Mouse (Mus musculus) neural tube, embryonic 10.5 days (tissue): ENCODE data around the gene Lamc2.

ENCODE experiments used
- DNase-seq: peaks from one replicate; pipeline ENCODE4 v3.0.0-alpha.2; 2017; ENCODE audit warnings: low spot score; ENCODE audit errors: extremely low spot score

Lamc2 gene

DNA sequence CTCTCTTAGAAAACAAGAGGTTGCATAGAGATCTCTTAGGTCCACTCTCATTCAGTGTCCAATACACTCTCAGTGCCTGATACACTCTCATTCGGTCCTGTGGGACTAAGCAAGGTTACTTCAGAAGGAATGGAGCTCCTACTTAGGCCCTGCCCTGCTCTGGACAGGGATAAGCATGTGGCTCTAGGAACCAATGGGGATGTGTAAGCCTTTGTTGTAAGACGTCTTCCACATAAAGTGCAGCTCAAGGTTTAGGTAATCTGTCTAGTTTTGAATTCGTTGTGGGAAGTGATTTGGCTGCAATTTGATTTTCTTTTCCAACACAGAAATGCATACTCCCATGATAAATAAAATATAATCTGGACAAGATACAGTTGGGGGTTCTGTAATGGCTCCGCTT lies 6.1 kb downstream of the Lamc2 start:
- no peak for DNase-seq

DNA sequence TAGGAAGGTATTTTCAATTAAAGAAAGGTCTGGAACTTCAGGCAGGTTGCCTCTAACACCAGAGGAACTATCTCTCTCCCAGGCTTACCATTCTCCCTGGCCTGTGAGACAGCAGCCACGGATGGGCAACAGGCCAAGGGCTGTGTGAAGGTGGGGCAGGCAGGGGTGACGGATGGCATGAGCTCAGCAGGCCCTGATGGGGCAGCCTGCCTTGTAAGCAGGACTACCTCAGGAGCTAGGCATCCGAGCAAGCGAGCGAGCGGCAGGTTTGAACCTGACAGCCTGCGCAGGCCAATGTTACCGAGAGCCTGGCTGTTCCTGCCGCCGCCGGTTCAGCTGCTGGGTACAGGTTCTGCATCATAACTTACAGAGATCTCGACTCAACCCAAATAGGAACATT lies 11.4 kb downstream of the Lamc2 start:
- no peak for DNase-seq

DNA sequence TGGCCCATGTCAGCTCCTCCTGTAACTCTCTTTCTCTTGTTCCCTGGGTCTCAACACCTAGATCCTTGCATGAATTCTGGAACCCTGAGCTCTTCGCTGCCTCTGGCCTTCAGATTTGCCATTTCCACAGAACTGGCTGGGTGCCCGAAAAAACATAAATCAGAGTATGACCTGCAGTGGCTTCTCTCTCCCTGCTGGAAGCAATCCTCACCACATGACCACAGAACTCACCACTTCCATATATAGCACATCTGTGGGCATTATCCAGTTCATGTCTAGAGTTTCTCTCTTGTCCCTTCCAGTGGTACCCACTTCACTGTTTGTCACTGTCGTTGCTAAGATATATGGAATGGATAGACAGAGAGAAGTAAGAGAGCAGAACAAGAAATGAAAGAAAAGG lies 13.0 kb downstream of the Lamc2 start:
- DNase-seq = no peak

DNA sequence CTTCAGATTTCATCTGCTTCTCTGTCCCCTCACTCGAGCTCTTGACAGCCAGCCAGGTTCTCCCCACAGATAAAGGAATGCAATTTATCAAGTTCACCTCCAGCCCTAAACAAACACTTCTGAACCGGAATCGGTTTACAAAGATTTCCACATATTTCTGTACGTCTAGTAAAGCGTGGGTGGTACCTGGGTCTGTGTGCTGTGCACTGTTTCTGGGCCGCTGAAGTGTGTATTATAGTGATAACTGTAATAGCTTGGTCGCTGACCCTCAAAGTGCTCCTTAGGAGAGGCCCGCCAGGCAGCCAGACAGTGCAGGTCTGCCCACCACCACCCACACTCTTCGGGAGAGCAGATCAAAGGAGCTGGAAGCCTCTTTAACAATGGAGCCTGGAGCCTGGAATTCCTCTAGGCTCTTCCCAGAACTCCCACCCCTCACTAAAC lies 13.9 kb downstream of the Lamc2 start:
- DNase-seq = peak; percentile 31

DNA sequence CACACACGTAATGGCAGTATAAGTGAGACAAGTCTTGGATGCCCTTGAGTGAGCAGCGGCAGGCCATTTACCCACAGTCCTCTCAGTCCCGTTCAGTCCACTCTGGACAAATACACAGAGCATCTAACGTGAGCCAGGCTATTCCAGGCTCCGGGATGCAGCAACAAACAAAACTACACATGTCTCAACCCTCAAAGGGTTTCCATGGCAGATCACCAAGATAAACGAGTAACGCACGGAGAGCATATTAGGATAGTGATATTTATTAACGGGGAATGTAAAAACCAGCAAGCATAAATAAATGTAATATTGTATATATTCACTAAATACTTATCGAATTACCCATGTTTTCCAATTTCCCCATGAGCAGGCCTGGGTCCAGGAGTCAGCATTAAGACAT lies 15.2 kb downstream of the Lamc2 start:
- no peak for DNase-seq

DNA sequence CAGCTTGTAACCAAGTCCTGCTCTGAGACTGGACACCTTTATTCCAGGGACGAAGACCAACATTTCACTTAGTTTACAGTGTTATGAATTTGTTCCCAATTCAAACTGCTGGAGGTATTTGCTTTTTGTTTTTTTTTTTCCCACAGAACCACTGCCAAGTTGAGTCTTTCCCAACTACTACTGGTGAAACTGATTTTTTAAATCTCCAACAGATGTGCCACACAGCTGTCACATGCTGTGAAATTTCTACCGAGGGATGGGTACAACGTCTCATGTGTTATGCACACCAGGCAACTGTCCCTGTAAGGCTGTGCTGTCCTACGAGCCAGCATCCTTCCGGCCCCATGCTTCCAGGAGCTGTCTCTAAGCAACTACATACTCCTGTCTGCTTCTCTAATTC lies 18.0 kb downstream of the Lamc2 start:
- no peak for DNase-seq

DNA sequence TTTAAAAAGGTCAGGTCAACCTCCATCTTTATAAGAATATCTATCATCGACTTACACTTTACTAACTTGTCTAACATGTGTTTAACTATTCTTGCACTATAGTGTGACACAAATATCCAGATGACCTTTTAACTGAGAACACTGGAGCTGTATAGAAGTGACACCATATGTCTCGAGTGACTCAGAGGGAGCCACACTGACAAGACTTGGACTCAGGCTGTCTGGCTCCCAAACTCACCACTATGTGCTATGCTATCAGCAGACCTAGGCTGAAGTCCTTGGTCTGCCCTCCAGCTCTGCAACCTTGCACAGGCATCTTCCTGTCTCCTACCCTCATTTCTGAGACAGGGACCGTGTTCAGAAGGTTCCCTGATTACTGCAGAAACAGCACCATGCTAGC lies 22.4 kb downstream of the Lamc2 start:
- DNase-seq = no peak

DNA sequence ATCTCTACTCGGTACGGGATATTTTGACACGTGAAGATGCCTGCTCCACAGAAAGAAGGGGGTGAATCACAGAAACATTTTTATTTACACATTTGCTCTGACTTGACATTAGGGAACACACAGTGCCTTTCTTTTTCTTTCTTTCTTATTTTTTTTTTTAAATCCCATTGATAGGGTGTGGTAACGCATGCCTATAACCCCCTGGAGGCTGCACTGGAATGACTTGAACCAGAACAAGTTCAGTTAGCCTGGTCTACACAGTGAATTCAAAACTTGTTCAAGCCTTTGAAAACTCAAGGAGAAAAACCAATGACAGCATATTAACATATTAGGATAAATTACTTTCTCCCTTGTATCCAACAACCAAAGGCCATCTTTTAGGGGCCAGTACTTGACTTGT lies 27.1 kb downstream of the Lamc2 start:
- DNase-seq = no peak

DNA sequence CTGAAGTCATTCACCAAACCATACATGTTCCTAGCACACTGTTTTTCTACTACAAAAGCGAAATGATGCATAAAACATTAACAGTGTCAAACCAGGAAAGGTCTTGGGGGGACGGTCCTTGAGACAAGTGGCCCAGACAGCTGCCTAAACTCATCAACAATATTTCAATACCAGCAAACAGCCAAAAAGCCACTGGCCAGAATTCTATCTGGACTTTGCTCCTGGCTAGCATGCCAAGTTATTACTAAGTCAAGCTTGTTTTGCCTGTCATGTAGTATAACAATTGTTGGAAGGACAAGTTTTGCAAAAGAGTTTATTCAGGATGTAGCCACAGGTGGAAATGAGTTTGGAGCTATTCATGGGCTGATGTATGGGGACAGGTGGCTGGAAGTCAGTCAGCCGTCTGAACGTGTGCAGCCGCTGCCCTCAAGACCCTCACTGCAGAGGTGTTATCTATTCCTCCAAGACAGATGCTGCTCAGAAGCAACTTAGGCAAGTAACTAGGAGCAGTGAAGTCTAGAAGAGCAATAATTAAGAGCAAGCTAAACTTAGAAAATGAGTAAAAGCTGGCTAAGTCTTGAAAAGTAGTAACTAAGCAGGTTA lies 29.1 kb downstream of the Lamc2 start:
- no peak for DNase-seq

DNA sequence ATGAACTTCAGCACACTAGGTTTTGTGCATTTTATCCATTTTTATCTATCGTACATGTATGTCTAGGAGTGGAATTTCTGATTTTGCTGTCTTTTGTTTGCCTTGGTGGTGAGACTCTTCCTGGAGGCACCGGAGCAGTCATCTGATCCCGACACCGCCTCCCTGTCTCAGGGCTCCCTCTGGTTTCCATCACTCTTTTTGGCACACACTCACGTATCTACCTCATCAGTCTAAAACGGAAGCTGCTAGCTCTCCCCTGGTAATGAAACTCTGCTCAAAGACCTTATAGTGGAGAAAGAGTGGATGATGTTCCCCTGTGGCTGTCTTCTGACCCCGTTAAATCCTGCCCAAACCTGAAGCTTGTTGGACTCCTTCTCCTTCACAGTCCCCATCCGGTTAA lies 30.9 kb downstream of the Lamc2 start:
- no peak for DNase-seq

DNA sequence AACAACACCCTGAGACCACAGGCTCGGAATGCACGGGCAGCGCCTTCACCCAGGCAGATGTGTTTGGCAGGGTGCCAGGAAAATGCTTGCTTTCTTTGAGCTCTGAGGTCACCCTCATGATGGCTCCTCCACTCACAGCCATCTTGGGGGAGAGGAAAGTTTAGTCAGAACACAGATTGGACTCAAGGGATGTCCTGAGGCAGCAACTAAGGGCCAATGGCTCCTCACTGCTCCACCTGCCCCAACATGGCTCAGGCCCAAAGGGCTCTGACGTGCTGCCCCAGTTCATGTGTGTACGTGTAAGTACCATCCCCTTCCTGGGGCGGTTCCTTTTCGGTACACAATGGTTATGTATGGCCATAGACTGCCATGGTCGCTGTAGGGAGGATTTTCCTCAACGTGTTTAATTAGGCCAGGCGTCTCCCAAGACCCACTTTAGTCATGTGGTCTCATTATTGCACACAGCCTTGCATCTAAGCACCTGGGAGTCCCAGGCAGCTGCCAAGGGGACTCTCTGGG lies 32.6 kb downstream of the Lamc2 start:
- no peak for DNase-seq

DNA sequence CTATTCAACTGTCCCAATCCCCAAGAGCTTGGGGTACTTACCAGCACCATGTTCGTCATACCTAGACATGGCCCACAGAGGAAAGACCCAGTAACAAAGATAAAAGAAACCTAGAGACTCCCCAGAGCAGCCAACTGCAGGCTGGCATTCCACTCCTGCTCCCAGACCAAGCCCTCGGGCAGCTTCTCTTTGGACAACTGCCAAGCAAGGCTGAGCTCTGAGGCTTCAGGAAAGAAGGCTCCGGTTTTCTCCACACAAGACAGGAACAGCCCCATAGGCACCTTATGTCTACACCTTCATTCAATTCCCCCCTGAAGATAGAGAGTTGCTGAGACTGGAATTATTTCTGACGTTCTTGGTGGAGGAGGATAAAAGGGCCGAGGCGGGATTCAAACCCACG lies 33.7 kb downstream of the Lamc2 start:
- no peak for DNase-seq

DNA sequence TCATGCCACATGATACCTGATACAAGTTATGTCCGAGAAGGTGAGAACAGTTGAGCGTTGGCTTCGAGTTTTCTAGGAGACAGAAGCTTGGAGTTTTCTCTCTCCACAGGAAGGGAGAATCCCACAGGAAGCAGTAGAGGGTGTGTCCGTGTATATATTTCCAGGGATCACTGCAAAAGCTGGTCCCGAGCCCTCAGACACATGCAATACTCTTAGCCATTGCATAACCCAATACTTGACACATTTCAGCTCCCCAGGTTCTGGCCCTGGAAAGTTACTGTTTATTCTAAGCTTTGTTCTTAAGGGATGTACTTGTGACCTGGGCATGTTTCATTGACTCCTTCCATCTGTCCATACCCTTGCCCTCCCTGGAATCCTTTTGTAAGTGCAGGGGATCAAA lies 40.5 kb downstream of the Lamc2 start:
- no peak for DNase-seq

DNA sequence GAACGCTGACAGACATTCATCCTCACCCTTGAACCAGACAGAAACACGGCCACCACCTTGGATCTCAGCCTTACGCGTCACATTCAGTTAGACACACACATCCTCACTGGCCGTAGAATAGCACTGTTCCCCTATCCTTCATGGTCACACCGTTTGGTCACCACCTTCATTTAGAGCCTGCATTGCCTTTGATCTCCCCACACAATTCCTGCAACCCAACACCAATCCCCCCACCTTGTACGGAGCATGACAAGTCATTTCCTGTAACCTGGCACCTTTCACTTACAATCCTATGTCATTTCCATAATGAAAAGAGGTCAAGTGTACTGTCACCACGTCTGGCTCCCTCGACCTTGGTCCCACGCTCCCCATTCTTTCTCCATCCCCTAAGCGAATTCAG lies 42.2 kb downstream of the Lamc2 start:
- no peak for DNase-seq

DNA sequence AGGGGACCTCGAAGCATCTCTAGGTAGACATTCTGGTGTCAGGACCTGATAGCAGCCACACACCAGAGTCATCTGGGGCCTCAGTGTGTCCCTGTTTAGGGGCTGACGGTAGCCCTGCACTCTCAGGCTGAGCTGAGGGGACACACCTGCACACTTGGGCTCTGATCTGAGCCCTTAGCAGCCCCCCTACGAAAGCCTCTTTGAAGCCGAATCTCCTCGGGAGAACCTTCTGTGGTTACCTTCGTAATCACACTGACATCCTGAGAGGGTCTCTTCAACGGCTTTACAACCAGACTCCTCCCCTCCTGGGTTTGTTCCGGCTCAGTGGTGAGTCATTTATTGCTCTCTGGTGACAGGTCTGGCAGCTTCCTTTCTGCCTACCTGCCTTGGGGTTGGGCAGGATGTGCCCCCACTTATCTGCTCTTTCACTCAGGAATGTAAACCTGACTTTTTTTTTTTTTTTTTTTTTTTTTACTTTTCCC lies 45.5 kb downstream of the Lamc2 start:
- DNase-seq = no peak

DNA sequence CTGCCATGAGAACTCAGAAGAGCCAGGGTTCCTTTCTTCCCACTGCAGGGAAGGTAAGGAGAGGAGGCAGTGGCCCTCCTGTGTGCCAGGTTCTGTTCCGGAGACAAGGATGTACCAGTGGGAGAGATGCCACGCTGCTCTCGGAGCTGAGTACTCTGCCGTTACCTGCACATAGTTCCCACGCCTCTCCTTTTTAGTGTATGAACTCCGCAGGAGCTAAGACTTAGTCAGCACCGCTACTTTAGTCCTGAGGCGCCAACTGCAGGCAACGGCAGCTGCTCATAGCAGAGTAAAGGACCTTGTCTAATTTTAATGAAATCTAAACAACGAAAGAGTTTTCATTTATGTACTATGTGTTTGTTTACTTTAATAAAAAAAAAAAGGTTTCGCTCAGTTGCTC lies 46.0 kb downstream of the Lamc2 start:
- DNase-seq = no peak

DNA sequence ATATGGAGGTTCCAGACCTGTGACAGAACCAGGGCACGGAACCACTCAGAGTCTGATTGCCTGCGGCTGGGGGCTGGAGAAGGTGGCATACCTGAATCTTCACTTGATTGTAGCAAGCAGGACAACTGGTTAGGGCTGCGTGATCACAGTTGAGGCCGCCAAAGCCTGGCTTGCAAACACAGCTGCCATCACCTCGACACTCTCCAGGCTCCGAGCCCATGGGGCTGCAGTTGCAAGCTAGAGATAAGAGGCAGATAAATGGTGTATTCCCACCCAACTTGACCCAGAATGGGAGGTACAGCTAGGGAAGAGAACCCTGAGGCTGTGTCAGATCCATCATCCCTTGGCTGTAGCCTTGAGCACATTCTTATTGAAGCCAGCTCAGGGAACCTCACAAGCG lies 46.6 kb downstream of the Lamc2 start:
- DNase-seq = no peak

DNA sequence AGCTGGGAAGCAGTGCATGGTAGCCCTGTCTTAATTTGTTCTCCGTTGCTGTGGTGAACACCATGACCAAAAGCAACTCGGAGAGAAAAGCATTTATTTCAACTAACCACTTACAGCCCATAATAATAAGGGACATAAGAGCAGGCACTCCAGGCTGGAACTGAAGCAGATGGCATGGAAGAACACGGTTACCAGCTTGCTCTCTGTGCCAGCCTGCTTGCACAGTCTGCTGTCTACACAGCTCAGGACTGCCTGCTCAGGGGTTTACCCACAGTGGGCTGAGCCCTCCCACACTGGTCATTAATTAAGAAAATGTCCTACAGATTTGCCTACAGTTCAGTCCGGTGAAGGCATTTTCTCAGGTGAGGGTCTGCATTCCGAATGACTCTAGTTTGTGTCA lies 47.8 kb downstream of the Lamc2 start:
- no peak for DNase-seq

DNA sequence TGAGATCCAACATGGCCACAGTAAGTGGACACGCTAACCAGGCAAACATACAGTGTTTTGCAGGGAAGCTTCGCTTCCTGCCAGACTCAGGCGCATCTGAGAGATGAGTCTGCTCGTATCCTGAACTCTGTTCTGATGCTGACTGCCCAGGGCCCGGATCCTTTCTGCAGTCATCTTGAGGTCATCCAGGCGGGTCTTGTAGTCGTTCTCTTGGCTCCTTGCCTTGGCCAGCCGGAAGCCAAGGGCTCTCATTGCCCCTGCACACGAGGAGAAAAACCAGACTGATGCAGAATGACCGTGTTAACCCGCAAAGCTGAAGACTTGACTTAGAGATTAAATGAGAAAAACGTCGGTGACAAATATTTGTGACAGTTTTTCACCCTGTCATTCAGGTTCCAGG lies 49.6 kb downstream of the Lamc2 start:
- DNase-seq = no peak

DNA sequence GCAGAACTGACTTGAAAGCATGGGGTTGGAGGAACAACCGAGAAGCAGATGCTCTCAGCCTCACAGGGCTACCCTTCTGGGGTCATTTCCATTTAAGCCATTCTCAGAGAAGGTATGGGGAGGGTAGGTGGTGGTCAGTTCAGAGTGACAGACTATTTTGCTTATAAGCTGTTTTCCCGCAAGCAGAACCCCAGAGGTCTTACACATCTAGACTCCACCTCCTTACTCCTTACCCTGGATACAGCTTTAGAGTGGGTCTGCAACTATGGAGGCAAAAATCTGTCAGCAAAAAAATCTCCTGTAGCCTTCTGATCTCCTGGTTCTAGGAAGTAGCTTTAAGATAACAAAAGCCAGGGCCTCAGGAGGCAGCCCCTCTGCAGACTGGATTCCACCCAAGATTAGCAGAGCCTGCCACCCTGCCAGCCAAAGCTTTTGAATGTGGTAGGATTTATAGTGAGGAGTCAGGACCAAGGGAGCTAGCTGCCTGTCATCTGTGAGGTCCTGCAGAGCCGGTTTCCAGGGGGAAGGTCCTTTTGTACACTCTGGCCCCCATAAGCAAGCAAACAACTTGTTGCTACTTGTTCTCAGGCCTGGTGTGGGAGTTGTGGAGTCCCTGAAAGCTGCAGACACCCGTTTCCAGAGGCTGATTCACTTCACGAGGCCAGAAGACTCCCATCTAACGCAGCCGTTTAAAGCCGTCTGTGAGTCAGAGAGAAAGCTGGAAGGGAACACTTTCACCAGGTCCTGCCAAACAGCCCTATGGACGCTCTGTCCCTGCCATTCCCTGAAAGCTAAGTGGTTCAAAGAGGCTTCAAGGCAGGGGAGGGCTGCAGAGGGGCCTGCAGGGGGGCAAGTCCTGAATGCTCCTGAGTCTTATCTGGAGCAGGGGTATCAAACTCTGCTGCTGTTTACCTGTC lies 52.1 kb downstream of the Lamc2 start:
- peak; percentile 43 for DNase-seq

DNA sequence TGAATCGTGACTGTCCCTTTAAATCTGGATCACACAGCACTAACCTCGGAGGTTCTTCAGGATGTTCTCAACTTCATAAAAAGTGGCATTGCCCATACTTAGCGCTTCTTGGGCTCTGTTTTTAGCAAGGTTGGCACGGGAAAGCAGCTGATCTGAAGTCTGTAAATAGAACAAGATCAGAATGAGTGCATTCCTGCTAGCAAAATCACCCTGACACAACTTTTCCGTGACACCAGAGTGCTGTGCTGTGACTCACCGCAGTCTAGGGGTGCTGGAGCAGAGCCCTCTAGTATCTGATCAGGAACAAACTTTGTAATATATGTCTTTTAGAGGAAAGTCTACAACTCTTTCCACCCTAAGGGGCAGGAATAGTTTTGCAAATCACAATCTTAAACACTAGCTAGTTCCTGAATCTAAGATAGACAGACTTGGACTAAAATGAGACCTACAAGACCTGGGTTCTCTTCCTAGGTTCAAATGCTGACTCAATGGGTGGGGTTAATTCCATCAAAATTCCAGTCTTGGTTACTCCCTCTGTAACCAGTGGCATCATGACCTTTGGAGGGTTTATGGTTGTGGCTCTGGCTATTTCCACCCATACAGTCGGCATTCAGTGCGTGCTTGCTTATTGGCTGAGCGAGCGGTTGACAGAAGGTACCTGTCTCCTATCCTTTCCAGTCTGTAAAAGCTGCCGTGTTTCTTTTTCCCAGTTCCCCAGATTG lies 56.1 kb downstream of the Lamc2 start:
- DNase-seq = no peak

DNA sequence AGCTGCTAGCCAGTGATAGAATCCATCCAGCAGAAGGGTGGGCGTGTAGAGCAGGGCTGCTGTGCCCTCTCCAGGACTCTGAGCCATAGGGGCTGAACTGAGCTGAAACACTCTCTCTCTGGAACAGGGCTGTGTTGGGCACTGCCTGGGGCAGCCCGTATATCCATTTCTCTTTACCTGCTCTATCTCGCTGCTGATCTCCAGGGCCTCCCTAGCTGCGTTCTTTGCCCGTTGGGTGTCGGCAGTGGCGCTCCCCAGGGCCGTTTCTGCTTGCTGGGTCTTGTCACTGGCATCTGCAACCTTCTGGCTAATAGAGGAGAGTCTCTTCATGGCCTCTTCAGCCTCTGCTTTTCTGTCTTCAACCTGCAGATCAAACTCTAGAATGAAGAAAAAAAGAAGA lies 57.5 kb downstream of the Lamc2 start:
- DNase-seq = no peak
